Mouse (Mus musculus): Measurements from ENCODE around the gene Nyx. TPM values are rescaled to one million over a fixed set of nuclear protein-coding genes. Genes with fewer than 3 reads are reported as not detected.

Nyx gene
- not detected for polyA plus RNA-seq (2017; shearing (Covaris generic))

GRCm38 (mm10) chrX:13465810-13466209, at the start of gene Nyx:
TSS of gene Nyx (plus strand) at chrX:13466110.

Other genes with a start within 250 kb of the Nyx start
- gene Ddx3x, start 185.1 kb upstream of the Nyx start, polyA plus RNA-seq (2017; shearing (Covaris generic)): 150 TPM
- gene Gpr34, start 166.0 kb downstream of the Nyx start, polyA plus RNA-seq (2017; shearing (Covaris generic)): 3.2 TPM
- not detected for gene Gpr82, start 195.3 kb downstream of the Nyx start, polyA plus RNA-seq (2017; shearing (Covaris generic))

Data from naive thymus-derived CD4-positive, alpha-beta T cell, adult 5 months (primary cell).